Mouse (Mus musculus): Measurements from ENCODE around the gene Arpc5l.

Gene Arpc5l

DNA sequence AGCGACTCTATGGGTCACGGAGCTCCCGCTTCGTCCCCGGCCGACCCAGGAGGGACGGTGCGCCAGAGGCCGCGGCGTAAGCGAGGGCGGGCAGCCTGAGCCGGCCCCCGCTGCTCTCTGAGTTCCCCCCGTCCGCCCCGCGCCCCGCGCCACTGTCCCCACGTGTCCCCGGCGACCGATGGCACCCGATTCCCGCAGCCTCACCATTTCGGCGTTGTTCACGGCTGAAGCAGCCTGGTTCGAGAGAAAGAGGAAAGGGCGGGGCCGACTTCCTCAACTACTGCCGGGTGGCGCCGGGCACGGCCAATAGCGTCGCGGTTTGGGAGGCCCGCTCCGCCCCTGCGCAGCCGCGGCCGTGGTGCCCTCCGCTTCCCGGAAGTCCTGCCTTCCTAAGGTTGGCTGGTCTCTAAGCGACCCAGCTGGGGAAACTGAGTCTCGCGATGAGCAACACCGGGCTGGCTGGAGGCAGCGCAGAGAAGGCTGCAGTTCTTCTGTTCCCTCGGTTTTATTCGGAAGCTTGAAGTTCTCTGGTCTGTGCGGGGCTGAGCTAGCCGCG is at the start of gene Arpc5l:
Gene Arpc5l, plus strand, starts transcription at position 469 of the 556 bp plus-strand sequence.
- DNase-seq, result peak; percentile 86 to 87

DNA sequence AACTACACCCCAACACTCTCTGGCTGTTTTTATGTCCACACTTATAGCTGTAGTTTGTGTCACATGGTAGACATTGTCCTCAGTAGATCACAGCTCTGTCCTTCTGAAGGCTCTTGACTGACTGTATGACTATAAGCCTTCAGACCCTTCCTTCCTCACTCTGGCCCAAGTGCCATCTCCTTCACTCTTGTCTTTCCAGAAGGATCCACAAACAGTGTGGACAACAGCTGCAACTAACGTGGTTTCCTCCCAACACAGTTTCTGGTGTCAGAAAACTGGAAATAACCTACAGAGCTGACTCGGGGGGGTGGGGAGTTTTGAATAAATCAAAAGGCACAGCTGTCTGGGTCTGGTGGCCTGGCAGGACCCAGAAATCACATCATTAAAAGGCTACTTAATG is 49.1 kb upstream of the Arpc5l start:
- no peak for DNase-seq

DNA sequence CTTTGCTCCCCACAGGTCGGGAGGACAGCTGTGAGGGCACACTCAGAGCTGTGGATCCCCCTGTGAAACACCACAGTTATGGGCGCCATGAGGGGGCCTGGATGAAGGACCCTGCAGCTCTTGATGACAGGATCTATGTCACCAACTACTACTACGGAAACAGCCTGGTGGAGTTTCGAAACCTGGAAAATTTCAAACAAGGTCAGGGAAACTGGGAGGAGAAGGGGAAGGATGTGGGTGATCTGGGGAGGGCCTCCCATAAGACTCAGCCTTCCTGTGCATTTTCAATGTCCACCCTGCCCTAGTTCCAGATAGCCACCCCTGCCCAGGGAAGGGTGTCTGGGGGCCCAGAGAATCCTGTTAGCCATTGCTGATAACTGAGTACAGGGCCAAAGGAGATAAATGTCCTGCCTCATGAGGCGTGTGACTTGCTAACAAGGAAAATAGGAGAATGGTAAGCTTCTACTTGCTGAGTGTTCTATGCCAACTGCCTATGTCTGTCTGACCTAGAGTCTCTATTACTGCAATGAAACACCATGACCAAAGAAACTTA is 47.4 kb upstream of the Arpc5l start:
- DNase-seq, result no peak

DNA sequence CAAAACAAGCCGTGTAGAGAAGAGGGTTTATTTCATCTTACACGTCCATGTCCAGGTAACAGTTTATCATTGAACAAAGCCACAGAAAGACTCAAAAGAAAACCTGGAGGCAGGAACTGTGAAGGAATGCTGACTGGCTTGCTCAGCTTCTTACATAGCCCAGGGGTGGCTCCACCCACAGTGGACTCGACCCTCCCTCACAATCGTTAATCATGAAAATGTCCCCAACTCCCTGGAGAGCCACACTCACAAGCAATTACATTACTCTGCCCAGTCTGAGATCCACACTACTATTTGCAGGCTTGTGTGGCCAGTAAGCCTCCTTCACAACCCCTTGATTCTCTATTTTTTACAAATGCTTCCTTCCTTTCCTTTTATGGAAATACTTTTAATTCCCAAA is 41.0 kb upstream of the Arpc5l start:
- DNase-seq, result no peak

DNA sequence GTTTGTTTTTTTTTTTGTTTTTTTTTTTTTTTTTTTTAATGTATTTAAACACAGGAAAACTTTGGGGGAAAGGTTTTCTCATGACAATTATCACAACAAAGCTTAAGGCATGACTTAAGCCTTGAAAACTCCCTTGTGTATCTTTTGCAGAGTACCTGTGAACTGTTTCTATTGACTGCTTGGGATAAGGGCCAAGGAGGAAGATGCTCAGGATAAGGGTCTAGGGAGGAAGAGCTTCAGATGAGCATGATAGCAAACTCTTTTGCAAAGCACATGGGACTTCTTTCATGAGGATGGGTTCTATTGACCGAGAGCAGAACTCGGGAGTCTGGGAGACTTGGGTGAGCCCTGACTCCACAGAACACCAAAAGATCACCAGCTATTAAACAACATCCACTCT is 35.5 kb upstream of the Arpc5l start:
- no peak for DNase-seq

DNA sequence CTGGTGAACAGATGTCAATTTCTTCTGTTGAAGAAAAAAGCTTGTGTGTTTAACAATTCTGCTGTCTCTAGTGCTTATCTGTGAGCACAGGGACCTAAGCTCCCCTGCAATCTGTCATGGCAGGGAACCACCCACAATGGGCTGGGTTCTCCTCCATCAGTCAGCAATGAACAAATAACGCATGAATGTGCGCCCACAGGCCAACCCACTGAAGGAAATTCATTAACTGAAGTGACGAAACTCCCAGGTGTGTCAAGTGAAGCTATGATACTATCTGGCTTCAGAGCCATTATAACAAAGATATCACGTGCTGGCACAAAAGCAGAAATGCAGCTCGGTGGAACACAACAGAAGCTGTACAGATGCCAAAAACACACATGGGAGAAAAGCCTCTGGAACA is 35.1 kb upstream of the Arpc5l start:
- no peak for DNase-seq

DNA sequence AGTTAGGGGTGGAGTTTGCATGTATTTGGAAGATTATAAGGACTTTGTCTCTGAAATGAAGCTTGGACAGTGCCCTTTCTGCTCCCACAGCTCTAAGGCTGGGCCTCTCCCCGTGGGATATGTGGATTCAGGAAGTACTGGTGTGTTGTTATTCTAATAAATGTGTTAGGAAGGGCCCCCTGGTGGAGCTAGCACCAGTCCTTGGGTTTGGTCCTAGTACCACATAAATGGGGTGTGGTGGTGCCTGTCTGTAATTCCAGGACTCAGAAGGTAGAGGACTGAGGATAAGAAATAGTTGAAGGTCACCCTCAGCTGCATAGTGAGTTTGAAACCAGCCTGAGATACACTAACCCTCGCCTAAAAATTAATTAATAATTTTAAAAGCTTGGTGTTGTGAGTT is 31.9 kb upstream of the Arpc5l start:
- DNase-seq, result no peak

DNA sequence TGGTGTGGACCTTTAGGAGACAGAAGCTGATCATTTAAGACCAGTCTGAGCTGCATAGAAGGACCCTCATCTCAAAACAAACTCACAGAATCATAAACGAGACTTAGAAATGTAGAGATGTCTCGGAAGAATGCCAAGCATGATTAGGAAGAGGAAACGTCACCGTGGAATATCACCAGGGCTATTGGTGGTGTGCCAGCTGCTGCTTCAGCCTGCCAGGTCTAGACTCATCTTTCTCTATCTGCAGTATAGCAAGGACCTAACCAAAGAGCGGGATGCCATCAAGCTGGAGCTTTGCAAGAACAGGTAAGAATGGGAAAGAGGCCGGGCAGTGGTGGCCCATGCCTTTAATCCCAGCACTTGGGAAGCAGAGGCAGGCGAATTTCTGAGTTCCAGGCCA is 31.4 kb upstream of the Arpc5l start:
- no peak for DNase-seq

DNA sequence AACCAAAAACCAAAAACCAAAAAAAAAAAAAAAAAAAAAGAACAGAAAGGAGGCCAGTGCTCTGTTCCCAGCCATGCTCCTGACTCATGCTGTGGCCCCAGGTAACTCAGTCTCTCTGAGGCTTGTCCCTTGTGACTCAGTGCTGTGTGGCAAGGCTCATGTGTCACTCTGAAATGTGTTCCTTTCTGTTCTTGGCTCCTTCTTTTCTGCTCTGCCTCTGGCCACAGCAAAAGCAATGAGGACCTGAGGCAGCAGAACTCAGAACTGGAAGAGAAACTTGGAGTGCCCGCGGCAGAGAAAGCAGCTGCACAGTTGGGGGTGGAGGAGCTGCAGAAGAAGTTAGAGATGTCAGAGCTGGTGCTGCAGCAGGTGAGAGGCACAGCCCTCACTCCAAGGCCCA is 31.0 kb upstream of the Arpc5l start:
- DNase-seq, result no peak

DNA sequence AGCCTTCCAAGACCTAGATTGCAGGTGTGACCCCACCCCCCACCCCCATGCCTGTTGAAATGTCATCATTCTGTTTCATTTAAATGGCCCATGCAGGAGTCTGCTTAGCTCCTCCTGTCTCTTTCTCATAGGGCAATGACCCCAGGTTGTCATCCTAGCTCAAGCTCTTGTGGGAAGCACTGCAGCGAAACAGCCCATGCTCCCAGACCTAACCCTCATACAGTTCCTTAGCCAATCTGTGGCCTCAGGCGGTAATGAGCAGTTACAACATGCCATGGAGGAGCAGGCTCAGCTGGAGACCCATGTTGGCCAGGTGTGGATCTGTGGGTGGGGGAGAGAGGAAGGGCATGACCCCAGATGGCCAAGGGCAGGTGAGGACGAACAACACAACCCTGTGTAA is 30.0 kb upstream of the Arpc5l start:
- DNase-seq, result no peak

DNA sequence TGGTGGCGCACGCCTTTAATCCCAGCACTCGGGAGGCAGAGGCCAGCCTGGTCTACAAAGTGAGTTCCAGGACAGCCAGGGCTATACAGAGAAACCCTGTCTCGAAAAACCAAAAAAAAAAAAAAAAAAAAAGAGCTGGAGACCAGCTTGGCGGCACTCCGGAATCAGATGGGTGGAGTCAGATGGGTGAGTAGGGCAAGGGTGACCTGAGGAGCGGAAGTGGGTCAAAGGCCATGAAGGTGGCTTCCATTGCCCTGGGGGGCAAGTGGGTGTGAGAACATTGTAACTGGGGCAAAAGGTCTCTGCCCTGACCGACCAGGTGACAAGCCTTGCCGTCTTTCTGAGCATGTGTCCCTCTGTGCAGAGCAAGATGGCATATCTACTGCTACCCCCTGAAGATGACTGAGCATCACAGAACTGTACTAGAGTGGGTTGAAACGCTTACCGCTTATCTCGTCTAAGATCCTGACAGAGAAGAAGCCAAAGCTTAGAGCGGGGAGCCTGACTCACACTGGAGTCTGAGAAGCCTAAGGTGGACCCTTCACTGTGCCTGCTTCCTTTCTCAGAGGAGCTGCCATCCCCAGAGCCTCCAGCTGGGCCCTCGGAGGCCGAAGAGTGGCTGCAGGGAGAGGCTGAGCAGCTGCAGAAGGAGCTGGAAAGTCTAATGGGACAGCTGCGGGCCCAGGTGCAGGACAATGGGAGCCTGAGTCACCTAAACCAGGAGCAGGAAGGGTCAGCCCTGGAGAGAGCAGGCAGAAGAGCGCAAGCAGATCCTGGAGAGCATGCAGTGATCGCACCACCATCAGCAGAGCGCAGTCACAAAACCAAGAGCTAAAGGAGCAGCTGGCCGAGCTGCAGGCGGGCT is 29.0 kb upstream of the Arpc5l start:
- no peak for DNase-seq

DNA sequence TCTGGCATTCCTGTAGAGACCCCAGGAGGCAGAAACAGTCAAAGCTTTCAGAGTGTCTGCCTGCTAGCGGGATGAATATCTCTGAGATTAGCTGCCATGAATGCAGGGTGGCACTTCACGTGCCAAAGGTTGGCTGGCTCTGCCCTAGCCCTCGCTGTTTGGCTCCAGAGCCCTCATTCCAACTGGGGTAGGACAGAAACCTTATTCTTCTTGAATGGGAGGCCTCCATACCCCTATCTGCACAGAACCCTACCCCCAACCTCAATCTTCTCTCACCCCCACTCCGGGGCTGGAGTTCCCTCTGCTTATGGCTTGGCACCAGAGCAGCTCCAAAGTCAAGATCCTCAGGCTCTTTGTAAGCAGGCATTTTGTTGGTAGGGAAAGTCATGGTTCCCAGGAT is 27.3 kb upstream of the Arpc5l start:
- DNase-seq, result no peak

DNA sequence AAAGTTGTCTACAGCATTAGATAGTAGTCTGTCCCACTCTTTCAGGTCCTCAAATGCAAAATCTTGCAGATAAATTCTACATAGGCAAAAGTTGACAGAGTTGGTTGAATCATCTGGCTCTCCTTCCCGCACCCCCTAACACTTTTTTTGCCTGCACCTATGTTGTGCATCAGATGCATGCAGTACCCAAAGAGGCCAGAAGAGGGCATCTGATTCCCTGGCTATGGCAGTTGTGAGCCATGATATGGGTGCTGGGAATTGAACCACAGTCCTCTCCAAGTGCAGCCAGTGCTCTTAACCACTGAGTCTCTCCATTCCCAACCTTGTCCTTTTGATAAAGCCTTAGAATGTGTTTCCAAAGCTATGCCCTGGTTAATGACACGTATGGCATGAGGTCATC is 21.7 kb upstream of the Arpc5l start:
- no peak for DNase-seq

DNA sequence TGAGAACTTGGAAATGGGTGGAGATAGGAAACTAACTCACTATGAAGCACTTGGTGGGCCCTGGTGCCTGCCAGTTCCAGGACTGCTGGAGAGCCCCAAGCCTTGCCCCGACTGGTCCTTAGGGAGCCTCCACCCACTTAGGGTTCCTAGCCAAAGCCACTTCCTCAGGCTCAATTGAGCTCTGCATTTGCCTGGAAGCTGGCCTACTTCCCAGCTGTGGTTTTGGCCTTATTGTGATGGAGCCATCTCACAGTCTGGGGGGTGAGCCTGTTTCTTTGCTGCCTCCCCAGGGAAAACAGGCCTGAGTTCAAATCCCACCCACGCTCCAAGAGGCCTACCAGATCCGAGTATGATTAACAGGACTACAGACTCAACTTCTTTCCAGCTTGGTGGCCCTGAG is 18.6 kb upstream of the Arpc5l start:
- no peak for DNase-seq

DNA sequence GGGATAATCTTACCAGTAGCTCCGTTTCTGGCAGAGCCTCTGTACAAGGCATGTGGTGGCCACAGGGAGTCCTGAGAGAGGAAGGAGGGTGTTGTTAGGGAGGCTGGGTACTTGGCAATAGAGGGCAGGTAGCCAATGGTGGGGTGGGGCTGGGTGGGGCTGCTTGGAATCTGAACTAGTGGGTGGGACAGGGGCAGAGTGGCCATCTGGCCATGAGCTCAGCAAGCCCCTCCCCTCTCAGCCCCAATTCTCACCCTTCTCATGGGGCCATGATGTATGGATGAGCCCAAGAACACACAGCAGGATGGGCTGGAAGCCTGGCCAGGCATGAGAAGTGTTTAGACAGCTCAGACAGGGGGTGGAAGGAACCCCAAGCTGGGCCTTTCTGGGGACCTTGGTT is 17.8 kb upstream of the Arpc5l start:
- DNase-seq, result no peak

DNA sequence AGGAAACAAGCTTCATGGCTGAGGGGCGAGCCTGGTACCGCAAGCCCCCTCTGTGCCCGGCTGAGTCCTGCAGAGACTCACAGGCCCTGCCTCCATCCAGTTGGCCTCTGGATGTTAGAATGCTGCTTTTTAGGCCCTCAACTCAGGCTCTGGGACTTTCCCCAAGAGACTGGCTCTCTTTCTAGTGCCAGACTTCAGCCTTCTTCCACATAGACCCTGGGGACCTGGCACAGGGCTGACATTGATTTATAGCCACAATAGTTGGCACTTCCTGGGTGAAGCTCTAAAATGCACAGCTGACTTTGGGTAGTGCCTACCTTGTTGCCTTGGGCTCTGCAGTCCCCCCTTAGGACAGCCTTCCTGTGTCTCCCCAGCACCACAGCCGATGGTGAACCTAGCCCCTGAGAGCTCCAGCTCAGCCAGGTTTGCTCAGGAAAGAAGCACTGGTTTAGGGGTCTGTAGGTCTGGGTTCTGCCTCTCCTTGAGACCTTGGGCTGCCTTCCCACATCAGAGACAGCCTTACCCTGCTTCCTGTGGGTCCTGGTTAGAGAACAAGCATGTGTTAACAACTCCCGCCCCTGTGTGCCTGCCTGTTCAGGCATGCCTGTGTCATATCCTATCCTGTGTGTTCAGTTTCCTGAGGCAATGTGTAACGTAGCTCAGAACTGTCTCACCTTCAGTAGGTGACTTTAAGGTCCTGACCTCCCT is 17.2 kb upstream of the Arpc5l start:
- DNase-seq, result peak in 1 of 2 experiments; percentile 49

DNA sequence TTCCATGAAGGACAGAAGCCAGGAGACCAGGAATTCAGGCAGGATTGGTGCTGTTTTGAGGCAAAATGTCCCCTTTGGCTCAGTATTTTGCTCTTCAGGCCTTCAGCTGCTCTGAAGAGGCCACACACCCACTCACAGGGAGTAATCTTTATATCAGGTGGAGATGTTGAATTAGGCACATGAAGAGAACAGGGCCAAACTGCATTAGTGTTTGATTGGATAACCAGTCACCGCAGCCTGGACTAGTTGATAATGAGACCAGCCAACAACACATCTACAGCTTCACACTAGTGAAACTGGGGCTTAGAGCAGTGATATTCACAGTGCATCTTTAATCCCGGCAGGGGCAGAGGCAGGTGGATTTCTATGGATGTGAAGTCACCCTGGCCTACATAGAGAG is 16.2 kb upstream of the Arpc5l start:
- no peak for DNase-seq

DNA sequence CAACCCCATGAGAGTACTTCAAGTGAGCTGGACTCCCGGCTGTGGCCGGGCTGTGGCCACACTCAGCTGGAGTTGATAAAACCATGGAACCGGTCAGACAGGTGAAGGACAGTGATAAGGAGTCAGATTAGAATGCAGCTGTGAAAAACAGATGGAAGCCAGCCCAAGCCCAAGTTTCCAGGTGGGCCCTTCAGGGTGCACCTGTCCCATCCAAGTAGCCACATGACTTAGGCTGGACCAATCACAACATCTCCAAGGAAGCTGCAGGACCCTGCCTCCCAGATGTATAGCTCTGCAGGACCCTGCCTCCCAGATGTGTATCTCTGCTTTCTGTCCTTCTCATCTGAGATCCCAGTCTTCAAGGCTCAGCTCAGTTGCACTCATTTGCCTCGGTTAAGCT is 13.1 kb upstream of the Arpc5l start:
- DNase-seq, result no peak

DNA sequence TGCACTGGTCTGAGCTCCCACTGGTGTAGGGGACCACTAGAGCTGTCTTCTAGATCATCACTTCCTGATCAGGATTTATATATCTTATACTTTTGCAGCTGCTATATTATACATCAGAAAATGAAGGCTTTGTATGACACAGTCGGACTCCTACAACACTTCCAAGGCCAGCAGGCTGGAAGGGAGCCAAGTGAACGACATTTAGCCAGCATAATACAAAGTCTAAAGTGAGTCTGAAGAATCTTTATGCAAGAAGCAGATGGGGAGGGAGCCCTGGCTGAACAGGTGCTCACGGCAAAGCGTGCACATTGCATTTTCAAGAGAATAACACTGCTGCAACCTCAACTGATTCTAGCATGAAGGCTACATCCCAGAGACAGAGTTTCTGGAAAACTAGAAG is 12.7 kb upstream of the Arpc5l start:
- DNase-seq, result no peak

DNA sequence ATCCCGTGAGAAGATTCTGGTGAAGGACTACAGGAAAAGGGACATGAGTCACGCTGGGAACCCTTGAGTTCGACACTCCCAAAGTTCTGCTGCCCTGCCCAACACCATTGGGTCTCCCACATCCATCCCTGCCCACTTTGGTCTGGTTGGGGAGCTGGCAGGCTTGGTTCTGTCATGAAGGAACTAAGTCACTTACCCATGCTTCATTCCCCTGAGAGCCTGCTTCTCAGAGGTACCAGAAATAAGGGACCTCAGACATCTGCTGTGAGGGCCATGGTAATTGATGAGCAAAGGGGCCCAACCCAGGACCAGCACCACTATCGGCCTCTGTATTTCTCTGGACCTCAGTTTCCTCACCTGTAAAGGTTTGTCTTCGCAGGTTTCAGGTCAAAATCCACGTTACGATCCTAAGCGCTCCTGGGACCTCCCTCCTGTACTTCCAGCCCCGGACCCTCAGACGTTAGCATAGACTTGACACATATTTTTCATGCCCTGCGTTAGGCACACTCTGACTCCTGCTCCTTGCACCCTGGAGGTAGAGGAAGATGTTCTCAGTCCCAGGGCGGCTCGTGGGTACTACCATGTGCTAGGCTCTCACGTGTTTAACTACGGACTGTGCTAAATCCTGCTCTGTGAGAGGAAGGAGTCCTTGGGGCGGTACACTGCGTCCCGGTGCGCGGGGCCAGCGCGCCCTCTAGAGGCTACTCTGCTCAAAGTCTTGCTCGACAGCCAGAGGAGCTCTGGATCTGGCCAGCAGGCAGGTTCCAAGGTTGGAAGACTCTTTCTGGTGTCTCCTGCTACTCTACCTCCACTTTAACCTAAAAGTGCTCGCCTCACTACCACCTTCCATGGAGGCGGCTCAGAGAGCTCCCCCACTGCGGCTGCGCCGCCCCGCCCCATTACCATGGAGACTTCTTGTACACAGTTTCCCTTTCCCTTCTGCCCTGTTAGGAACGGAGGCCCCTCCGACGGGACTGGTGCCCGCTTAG is 7.5 kb upstream of the Arpc5l start, which contains the start of gene Wdr38:
Gene Wdr38, plus strand, starts transcription at position 91 of the 989 bp plus-strand sequence.
- DNase-seq, result peak; percentile 69 to 78

DNA sequence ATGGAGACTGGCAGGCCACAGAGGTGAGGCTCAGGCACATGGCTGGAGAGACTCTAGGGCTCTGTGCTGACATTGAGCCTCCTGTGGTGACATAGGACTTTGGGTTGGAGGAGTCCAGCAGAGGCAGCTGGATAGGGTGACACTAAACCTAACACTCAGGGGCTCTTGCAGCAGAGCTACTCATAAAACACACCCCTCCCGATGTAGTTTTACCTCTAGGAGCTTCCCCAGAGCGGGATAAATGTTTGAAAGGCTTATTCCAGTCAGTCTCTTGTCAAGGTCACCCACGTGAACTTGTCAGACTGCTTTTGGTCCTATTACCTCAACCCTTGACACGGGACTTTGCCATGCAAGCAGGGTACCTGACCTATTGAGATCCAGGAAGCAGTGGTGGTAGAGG is 5.8 kb upstream of the Arpc5l start:
- DNase-seq, result no peak

DNA sequence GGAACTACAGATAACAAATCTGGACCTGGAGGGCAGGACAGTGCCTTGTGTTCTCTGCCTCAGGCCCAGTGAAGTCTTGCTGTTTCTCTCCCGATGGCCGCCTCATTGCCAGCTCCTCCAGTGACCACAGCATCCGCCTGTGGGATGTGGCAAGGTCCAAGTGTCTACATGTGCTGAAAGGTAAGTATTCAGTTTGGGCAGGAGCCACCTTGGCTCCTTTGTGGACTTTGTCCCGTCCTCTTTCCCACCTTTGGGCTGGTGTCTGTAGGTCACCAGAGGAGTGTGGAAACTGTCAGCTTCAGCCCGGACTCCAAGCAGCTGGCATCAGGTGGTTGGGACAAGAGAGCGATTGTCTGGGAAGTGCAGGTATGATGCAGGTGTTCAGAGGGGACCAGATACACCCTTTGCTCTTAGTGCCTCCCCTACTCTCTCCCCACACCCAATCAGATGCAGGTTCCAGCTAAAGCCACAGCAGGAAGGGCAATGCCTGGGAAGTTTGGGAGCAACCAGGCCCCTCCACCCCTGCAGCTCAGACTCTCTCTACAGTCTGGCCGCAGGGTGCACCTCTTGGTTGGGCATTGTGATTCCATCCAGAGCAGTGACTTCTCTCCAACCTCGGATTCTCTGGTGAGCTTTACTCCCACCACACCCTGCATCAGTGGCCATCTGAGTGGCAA is 5.1 kb upstream of the Arpc5l start:
- no peak for DNase-seq

Measured in thymus, adult 18-20 months (tissue).